Mouse (Mus musculus) frontal cortex, adult (tissue): ENCODE results near the gene Cd86.

Source experiments
- ATAC-seq: cut with Nextera tagmentation; 2 replicates; pipeline ENCODE4 v1.9.2; 2017; ENCODE audit warnings: mild to moderate bottlenecking, moderate library complexity, mixed read lengths; ENCODE audit not compliant: low TSS enrichment

Cd86 gene

GRCm38 (mm10) chr16:36665782-36666181, at the start of gene Cd86:
Cd86 (minus strand) TSS chr16:36666081.
- ATAC-seq, result no peak

- no peak for ATAC-seq
Observed at GRCm38 (mm10) chr16:36711760-36712159, 45.9 kb upstream of the Cd86 start.

GRCm38 (mm10) chr16:36710794-36711193, 44.9 kb upstream of the Cd86 start:
- no peak for ATAC-seq

- no peak for ATAC-seq
Observed at GRCm38 (mm10) chr16:36709405-36709804, 43.5 kb upstream of the Cd86 start.

- ATAC-seq, result no peak
Observed at GRCm38 (mm10) chr16:36708751-36709150, 42.9 kb upstream of the Cd86 start.

GRCm38 (mm10) chr16:36707702-36708423, 42.0 kb upstream of the Cd86 start:
- no peak for ATAC-seq

GRCm38 (mm10) chr16:36700484-36700883, 34.6 kb upstream of the Cd86 start:
- no peak for ATAC-seq

GRCm38 (mm10) chr16:36697331-36697730, 31.4 kb upstream of the Cd86 start:
- no peak for ATAC-seq

- ATAC-seq, result no peak
Observed at GRCm38 (mm10) chr16:36694798-36695290, 29.0 kb upstream of the Cd86 start.

GRCm38 (mm10) chr16:36693818-36694413, 28.0 kb upstream of the Cd86 start, which contains the start of gene Ildr1:
Ildr1 (plus strand) TSS chr16:36693978.
- ATAC-seq, result peak; percentile 34; the same call in 1 of the 2 replicates

- ATAC-seq, result no peak
Observed at GRCm38 (mm10) chr16:36691484-36691883, 25.6 kb upstream of the Cd86 start.

GRCm38 (mm10) chr16:36688076-36688475, 22.2 kb upstream of the Cd86 start:
- no peak for ATAC-seq

- no peak for ATAC-seq
Observed at GRCm38 (mm10) chr16:36684325-36684918, 18.5 kb upstream of the Cd86 start.

GRCm38 (mm10) chr16:36681829-36682228, 15.9 kb upstream of the Cd86 start:
- no peak for ATAC-seq

GRCm38 (mm10) chr16:36675902-36676301, 10.0 kb upstream of the Cd86 start:
- ATAC-seq, result no peak

- no peak for ATAC-seq
Observed at GRCm38 (mm10) chr16:36675304-36675703, 9.4 kb upstream of the Cd86 start.

- no peak for ATAC-seq
Observed at GRCm38 (mm10) chr16:36674457-36675204, 8.8 kb upstream of the Cd86 start.

- ATAC-seq, result no peak
Observed at GRCm38 (mm10) chr16:36673196-36673595, 7.3 kb upstream of the Cd86 start.

- ATAC-seq, result no peak
Observed at GRCm38 (mm10) chr16:36670590-36670989, 4.7 kb upstream of the Cd86 start.

GRCm38 (mm10) chr16:36666448-36667017, 652 bp upstream of the Cd86 start:
- no peak for ATAC-seq

GRCm38 (mm10) chr16:36663484-36663883, 2.4 kb downstream of the Cd86 start:
- no peak for ATAC-seq

GRCm38 (mm10) chr16:36661330-36661729, 4.6 kb downstream of the Cd86 start:
- ATAC-seq, result no peak
